Comparison of ENCODE assay signal across 8 mouse cellular contexts in the genomic region with DNA sequence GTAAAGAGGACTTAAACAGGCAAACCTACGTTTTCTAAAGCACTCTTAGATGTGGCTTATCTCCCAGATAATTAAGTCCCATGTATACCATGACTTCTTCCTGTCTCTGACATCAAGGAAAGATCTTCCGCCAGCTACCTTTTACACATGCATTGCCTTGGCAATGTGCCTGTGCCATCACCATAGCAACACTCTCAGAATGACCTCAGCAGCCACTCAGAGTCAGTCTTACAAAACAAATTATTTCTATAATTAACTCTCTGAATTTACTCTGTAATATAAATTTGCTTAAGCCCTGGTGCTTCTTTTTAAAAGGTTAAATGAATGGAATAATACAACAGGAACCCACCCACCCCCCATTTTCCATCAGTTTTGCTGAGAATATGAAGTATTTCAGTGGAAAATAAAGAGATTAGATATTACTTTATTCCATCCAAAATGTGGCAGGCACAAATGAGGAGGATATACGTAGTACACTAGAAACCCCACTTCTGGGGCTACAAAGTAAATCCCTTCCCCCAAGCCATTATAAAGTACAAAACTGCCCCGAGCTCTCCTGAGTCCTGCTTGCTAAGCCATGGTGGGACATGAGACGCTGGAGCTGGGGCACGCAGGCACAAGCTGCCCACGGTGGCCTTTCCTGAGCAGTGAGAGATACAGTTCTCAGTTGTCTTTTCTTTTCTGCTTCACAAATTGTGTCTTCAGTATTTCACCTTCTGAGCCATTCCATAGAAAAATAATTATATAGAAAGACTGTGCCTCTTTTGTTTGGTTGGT.
DNase-seq lines count a peak whose midpoint lies in the region; ATAC-seq and TF ChIP-seq lines count a peak whose summit lies in the region.

No protein-coding gene starts in this region.

- intact Hi-C loops in left cerebral cortex, postnatal 4 days (cut with DNase I), result loop anchor here (10.0 kb wide), 1 partner anchor 193 kb away; a partner anchor contains a TSS

- H3K4me3 ChIP-seq in heart, embryonic 10.5 days, result no peak overlapping the region
- no peak overlapping the region for H3K4me3 ChIP-seq in embryonic fibroblast, embryonic 13.5 days (ENCODE audit: insufficient read depth, low read length)
- H3K4me3 ChIP-seq in neural tube, embryonic 15.5 days (replicated peaks), result no peak overlapping the region

- no peak overlapping the region for H3K27ac ChIP-seq in heart, embryonic 10.5 days
- peak overlapping the region; percentile 51; the same call in 1 of the 2 replicates for H3K27ac ChIP-seq in embryonic fibroblast, embryonic 13.5 days (ENCODE audit: insufficient read depth, low read length)
- H3K27ac ChIP-seq in neural tube, embryonic 15.5 days (replicated peaks), result peak overlapping the region; percentile 37; the same call in 1 of the 2 replicates

- H3K36me3 ChIP-seq in heart, embryonic 10.5 days, result no peaks in the 10 kb centered on the region
- no peaks in the 10 kb centered on the region for H3K36me3 ChIP-seq in neural tube, embryonic 15.5 days

- H3K4me1 ChIP-seq in heart, embryonic 10.5 days, result peaks cover 25% of the 10 kb centered on the region
- peaks cover 17% of the 10 kb centered on the region for H3K4me1 ChIP-seq in embryonic fibroblast, embryonic 13.5 days (ENCODE audit: control insufficient read depth, insufficient read depth, low read length)
- peaks cover 42% of the 10 kb centered on the region for H3K4me1 ChIP-seq in neural tube, embryonic 15.5 days

- TF ChIP-seq CTCF in embryonic fibroblast, embryonic 13.5 days (IDR thresholded peaks at IDR 0.05; ENCODE audit: borderline replicate concordance, insufficient read depth, low read length), result no peak

- H3K9me3 ChIP-seq in heart, embryonic 10.5 days, result no peaks in the 10 kb centered on the region
- H3K9me3 ChIP-seq in neural tube, embryonic 15.5 days (replicated peaks), result no peaks in the 10 kb centered on the region

- H3K4me2 ChIP-seq in neural tube, embryonic 15.5 days, result no peak overlapping the region

- H3K9ac ChIP-seq in neural tube, embryonic 15.5 days (replicated peaks), result 0 out of 2 replicates have a peak overlapping the region, but pooled peaks have one; percentile 10

- peak; percentile 51 to 52 for DNase-seq in heart, adult 18-20 months
- DNase-seq in heart, embryonic 10.5 days (ENCODE audit: low spot score), result no peak
- DNase-seq in adipocyte (ENCODE audit: low spot score), result peak; percentile 67
- DNase-seq in induced T-regulatory cell, adult 2 months (ENCODE audit: low read depth), result peak; percentile 89
- DNase-seq in left cerebral cortex, postnatal 4 days, result peak; percentile 82
- DNase-seq in urinary bladder, postnatal 14 days (ENCODE audit: low spot score), result peak; percentile 85

- H3K27me3 ChIP-seq in heart, embryonic 10.5 days (ENCODE audit: insufficient read depth, poor library complexity, severe bottlenecking), result no peaks in the 10 kb centered on the region
- H3K27me3 ChIP-seq in neural tube, embryonic 15.5 days (replicated peaks), result no peaks in the 10 kb centered on the region

- peak; percentile 58; the same call in 1 of the 2 replicates for ATAC-seq in neural tube, embryonic 15.5 days (ENCODE audit: low FRiP score)

- WGBS in heart, embryonic 10.5 days, result 62% methylated on average over 7 of the region's 7 CpGs
- WGBS in neural tube, embryonic 15.5 days, result 31% methylated on average over 7 of the region's 7 CpGs

- no peak for TF ChIP-seq POLR2A in embryonic fibroblast, embryonic 13.5 days (IDR thresholded peaks at IDR 0.05; ENCODE audit: low read depth, low read length)
